ENCODE assay signal across 9 mouse cellular contexts in the genomic region with DNA sequence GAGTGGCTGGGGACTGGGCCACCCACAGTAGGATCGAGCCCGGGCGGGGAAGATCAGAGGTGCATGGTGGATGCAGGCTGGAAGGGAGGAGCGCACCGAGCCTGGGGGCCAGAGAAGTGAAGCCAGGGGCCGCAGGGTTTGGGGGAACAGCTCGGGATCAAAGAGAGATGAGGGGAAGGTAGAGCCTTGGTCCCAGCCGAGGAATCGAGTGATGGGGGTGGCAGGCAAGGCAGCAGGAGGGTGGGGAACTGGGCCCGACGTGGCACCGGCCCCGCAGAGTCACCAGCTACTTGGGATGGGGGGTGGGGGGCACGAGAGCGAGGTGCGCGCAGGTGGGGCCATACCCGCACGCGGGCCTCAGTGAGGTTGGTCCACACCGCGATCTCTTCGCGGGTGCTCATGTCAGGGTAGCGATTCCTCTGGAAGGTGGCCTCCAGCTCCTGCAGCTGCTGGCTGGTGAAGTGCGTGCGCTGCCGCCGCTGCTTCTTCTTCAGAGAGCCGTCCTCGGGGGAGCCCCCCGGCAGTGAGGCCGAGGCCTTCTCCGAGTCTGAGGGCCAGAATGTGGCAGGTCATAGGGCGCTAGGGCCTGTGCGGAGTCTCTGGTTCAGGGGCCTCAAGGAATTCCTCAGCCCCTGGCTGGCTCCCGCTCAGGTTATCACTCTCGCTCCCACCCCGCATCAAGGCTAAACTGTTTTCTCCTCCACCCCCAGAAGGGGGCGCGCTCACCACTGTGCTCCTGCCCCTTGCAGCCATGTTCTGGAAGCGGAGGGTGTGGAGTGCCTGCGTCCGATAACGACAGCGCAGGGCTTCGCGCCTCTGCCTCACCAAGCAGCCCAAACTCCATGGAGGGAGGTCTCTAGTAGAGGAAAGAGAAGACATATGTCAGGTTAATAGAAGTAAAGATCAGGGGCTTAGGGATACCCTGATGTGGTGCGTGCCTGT. TPM values are rescaled to one million over a fixed set of nuclear protein-coding genes. Genes with fewer than 3 reads are reported as not detected.
DNase-seq lines count a peak whose midpoint lies in the region; ATAC-seq and TF ChIP-seq lines count a peak whose summit lies in the region.
"Had no signal": no experiment of that assay in that cellular context is flagged by ENCODE, and none has a peak within 500 bp of the region (broad histone marks: within the 10 kb centered on the region; RNA-seq: fewer than 3 reads in every experiment).

No protein-coding gene starts in this region.

- peaks cover 99% of the 10 kb centered on the region for H3K27me3 ChIP-seq in E14TG2a.4 (ENCODE audit: insufficient read depth, low read length)
- peaks cover 96% of the 10 kb centered on the region for H3K27me3 ChIP-seq in forebrain, embryonic 12.5 days
- H3K27me3 ChIP-seq in heart, postnatal 0 days (ENCODE audit: control insufficient read depth, insufficient read depth, low read length): peaks cover 58% of the 10 kb centered on the region
- peaks cover 38% of the 10 kb centered on the region for H3K27me3 ChIP-seq in lung, postnatal 0 days (replicated peaks; ENCODE audit: insufficient read depth, low read length)

- DNase-seq in heart, postnatal 0 days (ENCODE audit: low spot score): peak; percentile 58
- peak; percentile 69 to 75 for DNase-seq in kidney, postnatal 25 days
- DNase-seq in lung, postnatal 0 days (ENCODE audit: low spot score): peak; percentile 82
- DNase-seq in ovary, postnatal 36 days (ENCODE audit: low spot score): peak; percentile 73
- DNase-seq in thymus, postnatal 25 days: peak; percentile 81

- peak; percentile 58 for TF ChIP-seq CTCF in E14TG2a.4 (conservative IDR thresholded peaks at IDR 0.05; ENCODE audit: low read length)
- TF ChIP-seq CTCF in bone marrow, adult 2 months (IDR thresholded peaks at IDR 0.05; ENCODE audit: control insufficient read depth, insufficient read depth, low read length): peak; percentile 90
- TF ChIP-seq CTCF in heart, postnatal 0 days (IDR thresholded peaks at IDR 0.05; ENCODE audit: low read depth): peak; percentile 77
- TF ChIP-seq CTCF in lung, postnatal 0 days (IDR thresholded peaks at IDR 0.05): peak; percentile 88

- TF ChIP-seq POLR2A in bone marrow, adult 2 months (IDR thresholded peaks at IDR 0.05; ENCODE audit: borderline replicate concordance, control insufficient read depth, low read depth, low read length): no peak

- no peak for TF ChIP-seq EP300 in heart, postnatal 0 days (IDR thresholded peaks at IDR 0.05; ENCODE audit: low read depth)
- no peak for TF ChIP-seq EP300 in lung, postnatal 0 days (IDR thresholded peaks at IDR 0.05)

- H3K4me1 ChIP-seq in E14TG2a.4 (replicated peaks; ENCODE audit: low read depth, low read length): peaks cover 29% of the 10 kb centered on the region
- no peaks in the 10 kb centered on the region; the same call in 1 of the 2 replicates for H3K4me1 ChIP-seq in bone marrow, adult 2 months (ENCODE audit: control insufficient read depth, insufficient read depth, low read length)
- H3K4me1 ChIP-seq in forebrain, embryonic 12.5 days: peaks cover 40% of the 10 kb centered on the region
- H3K4me1 ChIP-seq in heart, postnatal 0 days (ENCODE audit: control insufficient read depth, insufficient read depth): peaks cover 29% of the 10 kb centered on the region
- H3K4me1 ChIP-seq in lung, postnatal 0 days (ENCODE audit: insufficient read depth, low read depth, low read length): peaks cover 16% of the 10 kb centered on the region; the same call in 1 of the 2 replicates

- WGBS in bone marrow, adult 2 months: 2% methylated on average over 49 of the region's 49 CpGs
- WGBS in forebrain, embryonic 12.5 days: 1% methylated on average over 49 of the region's 49 CpGs
- 2% methylated on average over 48 of the region's 49 CpGs for WGBS in heart, postnatal 0 days
- 1% methylated on average over 42 of the region's 49 CpGs for WGBS in lung, postnatal 0 days

- 0 out of 2 replicates have a peak, but pooled peaks have one; percentile 5 for ATAC-seq in forebrain, embryonic 12.5 days (ENCODE audit: low FRiP score)
- ATAC-seq in heart, postnatal 0 days (ENCODE audit: insufficient read depth, low read depth): no peak
- ATAC-seq in lung, postnatal 0 days: peak; percentile 54

- H3K36me3 ChIP-seq in E14TG2a.4 (ENCODE audit: insufficient read depth, low read length): no peaks in the 10 kb centered on the region
- H3K36me3 ChIP-seq in forebrain, embryonic 12.5 days (replicated peaks): no peaks in the 10 kb centered on the region
- no peaks in the 10 kb centered on the region for H3K36me3 ChIP-seq in heart, postnatal 0 days (replicated peaks; ENCODE audit: control insufficient read depth, insufficient read depth, low read length)
- H3K36me3 ChIP-seq in lung, postnatal 0 days (ENCODE audit: insufficient read depth, low read length): no peaks in the 10 kb centered on the region

- H3K9me3 ChIP-seq in E14TG2a.4 (ENCODE audit: low read length): no peaks in the 10 kb centered on the region
- no peaks in the 10 kb centered on the region for H3K9me3 ChIP-seq in forebrain, embryonic 12.5 days
- no peaks in the 10 kb centered on the region for H3K9me3 ChIP-seq in heart, postnatal 0 days (replicated peaks; ENCODE audit: control insufficient read depth, low read length)
- H3K9me3 ChIP-seq in lung, postnatal 0 days (ENCODE audit: low read length): no peaks in the 10 kb centered on the region

- peak overlapping the region; percentile 82 for H3K4me3 ChIP-seq in E14TG2a.4 (replicated peaks; ENCODE audit: low read length)
- peak overlapping the region; percentile 48 for H3K4me3 ChIP-seq in bone marrow, adult 2 months (replicated peaks; ENCODE audit: control insufficient read depth, low read depth, low read length)
- H3K4me3 ChIP-seq in forebrain, embryonic 12.5 days (replicated peaks): peak overlapping the region; percentile 57
- H3K4me3 ChIP-seq in heart, postnatal 0 days (ENCODE audit: low read depth, low read length): peak overlapping the region; percentile 61
- H3K4me3 ChIP-seq in lung, postnatal 0 days (ENCODE audit: low read depth, low read length): peak overlapping the region; percentile 56

- H3K9ac ChIP-seq in forebrain, embryonic 12.5 days: peak overlapping the region; percentile 57
- 0 out of 2 replicates have a peak overlapping the region, but pooled peaks have one; percentile 12 for H3K9ac ChIP-seq in heart, postnatal 0 days (replicated peaks; ENCODE audit: low read depth, low read length)
- H3K9ac ChIP-seq in lung, postnatal 0 days (replicated peaks; ENCODE audit: low read depth): no peak overlapping the region

- no peak overlapping the region for H3K27ac ChIP-seq in bone marrow, adult 2 months (ENCODE audit: control insufficient read depth, insufficient read depth, low read depth, low read length, poor library complexity)
- H3K27ac ChIP-seq in forebrain, embryonic 12.5 days: no peak overlapping the region
- no peak overlapping the region for H3K27ac ChIP-seq in heart, postnatal 0 days (ENCODE audit: low read depth)
- no peak overlapping the region for H3K27ac ChIP-seq in lung, postnatal 0 days (ENCODE audit: low read length)

- H3K4me2 ChIP-seq in forebrain, embryonic 12.5 days: peak overlapping the region; percentile 99
- H3K4me2 ChIP-seq in heart, postnatal 0 days (ENCODE audit: low read depth, low read length): peak overlapping the region; percentile 100
- peak overlapping the region; percentile 99 for H3K4me2 ChIP-seq in lung, postnatal 0 days (replicated peaks; ENCODE audit: low read depth, low read length)

RNA-seq across cellular contexts. Expression of a gene that starts 5.2 kb away (rescaled TPM):
- not detected in 2 replicates for polyA plus RNA-seq in bone marrow, adult 2 months (2011; ENCODE audit: insufficient read depth, insufficient read length, low replicate concordance, missing spikeins)
- polyA plus RNA-seq in forebrain, embryonic 12.5 days (2016; fragmentation: Nextera tagmentation; extraction: Ambion mirVana): not detected in 2 replicates
- total RNA-seq in heart, postnatal 0 days (2014; rRNA removed; ENCODE audit: low replicate concordance): not detected in 2 replicates
- not detected in 2 replicates for polyA plus RNA-seq in heart, postnatal 0 days (2015; fragmentation: Nextera tagmentation; extraction: Ambion mirVana)
- polyA plus RNA-seq in lung, postnatal 0 days (2015; fragmentation: Nextera tagmentation; extraction: Ambion mirVana): not detected in 2 replicates
- total RNA-seq: left cerebral cortex, adult 8-10 months had no signal

RNA-seq across cellular contexts. Expression of a gene that starts 11.2 kb away (rescaled TPM):
- not detected in 2 replicates for polyA plus RNA-seq in bone marrow, adult 2 months (2011; ENCODE audit: insufficient read depth, insufficient read length, low replicate concordance, missing spikeins)
- polyA plus RNA-seq in forebrain, embryonic 12.5 days (2016; fragmentation: Nextera tagmentation; extraction: Ambion mirVana): 0.24 TPM in 1 of 2 replicates, not detected in the other
- total RNA-seq in heart, postnatal 0 days (2014; rRNA removed; ENCODE audit: low replicate concordance): not detected in 2 replicates
- not detected in 2 replicates for polyA plus RNA-seq in heart, postnatal 0 days (2015; fragmentation: Nextera tagmentation; extraction: Ambion mirVana)
- polyA plus RNA-seq in lung, postnatal 0 days (2015; fragmentation: Nextera tagmentation; extraction: Ambion mirVana): not detected in 2 replicates
- total RNA-seq: left cerebral cortex, adult 8-10 months had no signal

RNA-seq across cellular contexts. Expression of a gene that starts 15.4 kb away (rescaled TPM):
- 20.5 and 44.3 TPM in 2 replicates for polyA plus RNA-seq in bone marrow, adult 2 months (2011; ENCODE audit: insufficient read depth, insufficient read length, low replicate concordance, missing spikeins)
- 59.9 and 64.0 TPM in 2 replicates for polyA plus RNA-seq in forebrain, embryonic 12.5 days (2016; fragmentation: Nextera tagmentation; extraction: Ambion mirVana)
- 39.7 and 46.8 TPM in 2 replicates for total RNA-seq in heart, postnatal 0 days (2014; rRNA removed; ENCODE audit: low replicate concordance)
- polyA plus RNA-seq in heart, postnatal 0 days (2015; fragmentation: Nextera tagmentation; extraction: Ambion mirVana): 27.5 and 29.0 TPM in 2 replicates
- 32.1 and 34.3 TPM in 2 replicates for polyA plus RNA-seq in lung, postnatal 0 days (2015; fragmentation: Nextera tagmentation; extraction: Ambion mirVana)
